Mouse (Mus musculus): ENCODE data around the gene Kif1b. TPM values are rescaled to one million over a fixed set of nuclear protein-coding genes. Genes with fewer than 3 reads are reported as not detected.
"Not testable (repeated sequence)": the region's sequence is repeated elsewhere in the genome, so short reads cannot be mapped to it uniquely, and the experiment has no call there.

Gene Kif1b
- polyA plus RNA-seq, 1 experiment from 2014 or later: 41.2 TPM

GRCm38 (mm10) chr4:149179160-149179559 lies 128.3 kb downstream of the Kif1b start:
- no peak overlapping the region for H3K4me2 ChIP-seq (replicated peaks)
- no peaks in the 10 kb centered on the region for H3K4me1 ChIP-seq
- 54% methylated on average over 7 of the region's 7 CpGs for whole genome bisulfite sequencing
- H3K4me3 ChIP-seq (replicated peaks): no peak overlapping the region
- no peak for ATAC-seq (ENCODE audit: insufficient number of reproducible peaks, low FRiP score, low TSS enrichment, low read depth)
- H3K9ac ChIP-seq: no peak overlapping the region
- peaks cover 45% of the 10 kb centered on the region for H3K36me3 ChIP-seq
- no peaks in the 10 kb centered on the region for H3K9me3 ChIP-seq (replicated peaks)
- no peaks in the 10 kb centered on the region for H3K27me3 ChIP-seq
- H3K27ac ChIP-seq (replicated peaks): no peak overlapping the region

GRCm38 (mm10) chr4:149178328-149178727 lies 129.2 kb downstream of the Kif1b start:
- 38% methylated on average over 7 of the region's 7 CpGs for WGBS
- Histone ChIP-seq H3K4me3 (replicated peaks) (no peak overlapping the region), H3K9me3 (replicated peaks) (no peaks in the 10 kb centered on the region), H3K27ac (replicated peaks) (no peak overlapping the region), H3K4me1 (peaks cover 2% of the 10 kb centered on the region; the same call in 1 of the 2 replicates), H3K36me3 (peaks cover 37% of the 10 kb centered on the region), H3K9ac (no peak overlapping the region), H3K4me2 (replicated peaks) (no peak overlapping the region), H3K27me3 (no peaks in the 10 kb centered on the region)
- no peak for ATAC-seq (ENCODE audit: insufficient number of reproducible peaks, low FRiP score, low TSS enrichment, low read depth)

GRCm38 (mm10) chr4:149177046-149177445 lies 130.4 kb downstream of the Kif1b start:
- WGBS: 53% methylated on average over 5 of the region's 5 CpGs
- no peak overlapping the region for H3K4me2 ChIP-seq (replicated peaks)
- ATAC-seq (ENCODE audit: insufficient number of reproducible peaks, low FRiP score, low TSS enrichment, low read depth): no peak

GRCm38 (mm10) chr4:149176645-149177044 lies 130.8 kb downstream of the Kif1b start:
- no peaks in the 10 kb centered on the region for H3K9me3 ChIP-seq (replicated peaks)
- 60% methylated on average over 6 of the region's 6 CpGs for WGBS
- H3K27me3 ChIP-seq: no peaks in the 10 kb centered on the region
- no peak overlapping the region for H3K27ac ChIP-seq (replicated peaks)
- H3K36me3 ChIP-seq: peaks cover 20% of the 10 kb centered on the region
- no peak overlapping the region for H3K4me2 ChIP-seq (replicated peaks)
- no peak overlapping the region for H3K4me3 ChIP-seq (replicated peaks)
- no peak for ATAC-seq (ENCODE audit: insufficient number of reproducible peaks, low FRiP score, low TSS enrichment, low read depth)
- peaks cover 17% of the 10 kb centered on the region for H3K4me1 ChIP-seq
- H3K9ac ChIP-seq: no peak overlapping the region

More at GRCm38 (mm10) chr4:149177046-149177445, 130.4 kb downstream of the Kif1b start:
- Histone ChIP-seq H3K27me3 (no peaks in the 10 kb centered on the region), H3K4me3 (replicated peaks) (no peak overlapping the region), H3K4me1 (peaks cover 15% of the 10 kb centered on the region), H3K36me3 (peaks cover 24% of the 10 kb centered on the region), H3K9me3 (replicated peaks) (no peaks in the 10 kb centered on the region), H3K27ac (replicated peaks) (no peak overlapping the region), H3K9ac (no peak overlapping the region)

- H3K4me2 ChIP-seq (replicated peaks): no peak overlapping the region
- H3K9ac ChIP-seq: no peak overlapping the region
- no peaks in the 10 kb centered on the region for H3K9me3 ChIP-seq (replicated peaks)
- H3K4me3 ChIP-seq (replicated peaks): no peak overlapping the region
- no peaks in the 10 kb centered on the region for H3K36me3 ChIP-seq
- peaks cover 17% of the 10 kb centered on the region for H3K4me1 ChIP-seq
- no peak for ATAC-seq (ENCODE audit: insufficient number of reproducible peaks, low FRiP score, low TSS enrichment, low read depth)
- WGBS: 79% methylated on average over 6 of the region's 6 CpGs
- no peaks in the 10 kb centered on the region for H3K27me3 ChIP-seq
- no peak overlapping the region for H3K27ac ChIP-seq (replicated peaks)
These were observed 133.8 kb downstream of the Kif1b start for GRCm38 (mm10) chr4:149173661-149174060.

GRCm38 (mm10) chr4:149172666-149173065 lies 134.8 kb downstream of the Kif1b start:
- Histone ChIP-seq H3K9me3 (replicated peaks) (no peaks in the 10 kb centered on the region), H3K27ac (replicated peaks) (peak overlapping the region; percentile 71), H3K4me2 (replicated peaks) (no peak overlapping the region), H3K4me3 (replicated peaks) (no peak overlapping the region), H3K27me3 (no peaks in the 10 kb centered on the region), H3K4me1 (peaks cover 17% of the 10 kb centered on the region), H3K36me3 (no peaks in the 10 kb centered on the region), H3K9ac (no peak overlapping the region)
- no peak for ATAC-seq (ENCODE audit: insufficient number of reproducible peaks, low FRiP score, low TSS enrichment, low read depth)
- WGBS: 44% methylated on average over 2 of the region's 2 CpGs

GRCm38 (mm10) chr4:149172083-149172482 lies 135.4 kb downstream of the Kif1b start:
- no peak for ATAC-seq (ENCODE audit: insufficient number of reproducible peaks, low FRiP score, low TSS enrichment, low read depth)
- H3K4me1 ChIP-seq: peaks cover 17% of the 10 kb centered on the region
- no peaks in the 10 kb centered on the region for H3K9me3 ChIP-seq (replicated peaks)
- WGBS: 92% methylated on average over 5 of the region's 5 CpGs
- no peaks in the 10 kb centered on the region for H3K36me3 ChIP-seq
- no peak overlapping the region for H3K4me3 ChIP-seq (replicated peaks)
- peak overlapping the region; percentile 71 for H3K27ac ChIP-seq (replicated peaks)
- no peaks in the 10 kb centered on the region for H3K27me3 ChIP-seq
- H3K9ac ChIP-seq: no peak overlapping the region
- no peak overlapping the region for H3K4me2 ChIP-seq (replicated peaks)

GRCm38 (mm10) chr4:149171581-149171981 lies 135.9 kb downstream of the Kif1b start:
- H3K4me1 ChIP-seq: peaks cover 17% of the 10 kb centered on the region
- H3K27me3 ChIP-seq: no peaks in the 10 kb centered on the region
- WGBS: 55% methylated on average over 5 of the region's 5 CpGs
- H3K9me3 ChIP-seq (replicated peaks): no peaks in the 10 kb centered on the region
- no peak overlapping the region for H3K4me2 ChIP-seq (replicated peaks)
- no peaks in the 10 kb centered on the region for H3K36me3 ChIP-seq
- peak overlapping the region; percentile 71 for H3K27ac ChIP-seq (replicated peaks)
- ATAC-seq (ENCODE audit: insufficient number of reproducible peaks, low FRiP score, low TSS enrichment, low read depth): no peak
- H3K4me3 ChIP-seq (replicated peaks): no peak overlapping the region
- H3K9ac ChIP-seq: no peak overlapping the region

GRCm38 (mm10) chr4:149170394-149170931 lies 137.0 kb downstream of the Kif1b start:
- H3K4me2 ChIP-seq (replicated peaks): no peak overlapping the region
- no peaks in the 10 kb centered on the region for H3K27me3 ChIP-seq
- peak overlapping the region; percentile 65; the same call in 1 of the 2 replicates for H3K27ac ChIP-seq (replicated peaks)
- H3K36me3 ChIP-seq: no peaks in the 10 kb centered on the region
- no peak overlapping the region for H3K9ac ChIP-seq
- no peak overlapping the region for H3K4me3 ChIP-seq (replicated peaks)
- no peak for ATAC-seq (ENCODE audit: insufficient number of reproducible peaks, low FRiP score, low TSS enrichment, low read depth)
- H3K4me1 ChIP-seq: peaks cover 22% of the 10 kb centered on the region
- no peaks in the 10 kb centered on the region for H3K9me3 ChIP-seq (replicated peaks)
- WGBS: 53% methylated on average over 7 of the region's 7 CpGs

- H3K36me3 ChIP-seq; H3K4me2 ChIP-seq (replicated peaks); H3K27me3 ChIP-seq; H3K9me3 ChIP-seq (replicated peaks); ATAC-seq (ENCODE audit: insufficient number of reproducible peaks, low FRiP score, low TSS enrichment, low read depth); H3K4me3 ChIP-seq (replicated peaks); H3K9ac ChIP-seq: not testable (repeated sequence)
- H3K4me1 ChIP-seq: peaks cover 27% of the 10 kb centered on the region
- WGBS: 80% methylated on average over 7 of the region's 8 CpGs
- H3K27ac ChIP-seq (replicated peaks): peak overlapping the region; percentile 65; the same call in 1 of the 2 replicates
These were observed 137.6 kb downstream of the Kif1b start for GRCm38 (mm10) chr4:149169926-149170325.

GRCm38 (mm10) chr4:149168016-149168415 lies 139.5 kb downstream of the Kif1b start:
- no peak overlapping the region for H3K4me3 ChIP-seq (replicated peaks)
- H3K4me2 ChIP-seq (replicated peaks): no peak overlapping the region
- no peaks in the 10 kb centered on the region for H3K9me3 ChIP-seq (replicated peaks)
- no peaks in the 10 kb centered on the region for H3K27me3 ChIP-seq
- 54% methylated on average over 2 of the region's 2 CpGs for WGBS
- H3K36me3 ChIP-seq: peaks cover 12% of the 10 kb centered on the region; the same call in 1 of the 2 replicates
- H3K9ac ChIP-seq: no peak overlapping the region
- ATAC-seq (ENCODE audit: insufficient number of reproducible peaks, low FRiP score, low TSS enrichment, low read depth): no peak
- no peak overlapping the region for H3K27ac ChIP-seq (replicated peaks)
- H3K4me1 ChIP-seq: peaks cover 24% of the 10 kb centered on the region
